Mouse (Mus musculus) liver, postnatal 0 days (tissue): ENCODE data around the gene Ptprq.

ENCODE experiments used
- CTCF ChIP-seq: sonication (generic); IDR thresholded peaks from 2 replicates; pipeline ENCODE4 v1.5.1; 2016; ENCODE audit warnings: antibody characterized with exemption, low read depth
- EP300 ChIP-seq: IDR thresholded peaks from 2 replicates; pipeline ENCODE4 v1.6.1; 2016; ENCODE audit warnings: antibody characterized with exemption, low read depth, mild to moderate bottlenecking

DNA sequence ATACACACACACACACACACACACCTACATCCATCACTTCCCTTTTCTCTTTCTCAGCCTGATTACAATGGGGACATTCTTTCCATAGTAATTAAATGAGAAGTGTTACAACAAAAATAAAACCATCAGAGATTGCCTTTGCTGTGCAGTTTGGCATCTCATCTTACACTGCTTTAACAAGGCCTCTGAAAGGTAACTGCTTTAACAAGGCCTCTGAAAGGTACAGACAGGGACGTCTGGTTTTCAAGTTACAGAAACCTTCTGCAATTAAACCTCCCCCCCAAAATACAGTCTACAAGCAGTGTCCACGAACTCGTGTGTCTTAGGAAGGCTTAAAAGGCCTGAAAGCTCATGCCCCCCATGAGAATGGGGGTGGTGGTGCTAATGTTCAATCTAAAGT is 150.8 kb downstream of the Ptprq start:
- TF ChIP-seq CTCF (no peak), EP300 (no peak)
